ENCODE assay signal across 19 mouse cellular contexts in the genomic region with DNA sequence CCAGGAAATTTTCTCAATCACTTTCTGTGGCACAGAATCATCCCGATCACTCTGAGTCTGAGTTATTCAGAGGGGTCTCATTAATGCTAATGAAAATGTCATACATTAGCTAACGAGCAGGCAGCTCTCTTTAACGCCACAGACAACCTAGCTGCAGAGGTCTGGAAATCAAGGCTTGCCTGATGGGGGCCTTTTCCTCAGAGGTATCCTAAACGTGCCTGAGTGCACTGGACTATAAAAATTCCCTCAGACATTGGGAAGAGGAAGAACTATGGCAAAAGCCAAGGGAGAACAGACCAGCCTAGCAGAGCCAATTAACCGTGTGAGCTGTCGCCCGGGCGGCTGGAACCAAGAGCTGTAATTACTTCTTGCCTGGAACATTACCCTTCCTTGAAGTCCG.
DNase-seq lines count a peak whose midpoint lies in the region; ATAC-seq and TF ChIP-seq lines count a peak whose summit lies in the region.
"Had no signal": no experiment of that assay in that cellular context is flagged by ENCODE, and none has a peak within 500 bp of the region (broad histone marks: within the 10 kb centered on the region; RNA-seq: fewer than 3 reads in every experiment).

No protein-coding gene starts in this region.

- intact Hi-C loops in heart, postnatal 36 days (cut with DNase I), result no loop called here

- H3K36me3 ChIP-seq in hindbrain, embryonic 14.5 days (replicated peaks; ENCODE audit: control insufficient read depth, insufficient read depth), result no peaks in the 10 kb centered on the region
- no peaks in the 10 kb centered on the region for H3K36me3 ChIP-seq in hindbrain, embryonic 11.5 days (ENCODE audit: control insufficient read depth, insufficient read depth, low read length)
- no peaks in the 10 kb centered on the region for H3K36me3 ChIP-seq in midbrain, postnatal 0 days (ENCODE audit: insufficient read depth, low read length)
- H3K36me3 ChIP-seq in midbrain, embryonic 15.5 days (replicated peaks), result no peaks in the 10 kb centered on the region
- H3K36me3 ChIP-seq in forebrain, embryonic 15.5 days, result no peaks in the 10 kb centered on the region
- H3K36me3 ChIP-seq: liver, embryonic 12.5 days; midbrain, embryonic 13.5 days had no signal

- no peaks in the 10 kb centered on the region for H3K9me3 ChIP-seq in hindbrain, embryonic 14.5 days (ENCODE audit: control insufficient read depth, low read length)
- no peaks in the 10 kb centered on the region for H3K9me3 ChIP-seq in hindbrain, embryonic 11.5 days (ENCODE audit: control insufficient read depth, low read length)
- no peaks in the 10 kb centered on the region for H3K9me3 ChIP-seq in midbrain, postnatal 0 days (ENCODE audit: low read length)
- H3K9me3 ChIP-seq in midbrain, embryonic 15.5 days, result no peaks in the 10 kb centered on the region
- no peaks in the 10 kb centered on the region for H3K9me3 ChIP-seq in forebrain, embryonic 15.5 days
- H3K9me3 ChIP-seq: liver, embryonic 12.5 days; midbrain, embryonic 13.5 days had no signal

- no peak for DNase-seq in hindbrain, embryonic 14.5 days (ENCODE audit: low spot score)
- no peak for DNase-seq in hindbrain, embryonic 11.5 days (ENCODE audit: low spot score)
- peak; percentile 23 for DNase-seq in midbrain, postnatal 0 days (ENCODE audit: low spot score)
- DNase-seq in retina, embryonic 14.5 days (ENCODE audit: low spot score), result peak; percentile 65
- DNase-seq in heart, postnatal 36 days, result no peak
- no peak for DNase-seq in adrenal gland, postnatal 25 days
- DNase-seq: adrenal gland, postnatal 36 days; B cell, adult 2 months; gastrocnemius, postnatal 25 days; left cerebral cortex, postnatal 4 days; lung, embryonic 14.5 days; thymus, postnatal 25 days had no signal

- no peaks in the 10 kb centered on the region for H3K4me1 ChIP-seq in hindbrain, embryonic 14.5 days (replicated peaks; ENCODE audit: control insufficient read depth, insufficient read depth, low read length)
- H3K4me1 ChIP-seq in hindbrain, embryonic 11.5 days (replicated peaks; ENCODE audit: control insufficient read depth, insufficient read depth, low read length), result no peaks in the 10 kb centered on the region
- no peaks in the 10 kb centered on the region for H3K4me1 ChIP-seq in midbrain, postnatal 0 days (ENCODE audit: insufficient read depth, low read length)
- H3K4me1 ChIP-seq in midbrain, embryonic 15.5 days, result no peaks in the 10 kb centered on the region
- H3K4me1 ChIP-seq in forebrain, embryonic 15.5 days, result peaks cover 4% of the 10 kb centered on the region; the same call in 1 of the 2 replicates
- H3K4me1 ChIP-seq: liver, embryonic 12.5 days; midbrain, embryonic 13.5 days had no signal

- H3K27ac ChIP-seq in hindbrain, embryonic 14.5 days, result no peak overlapping the region
- H3K27ac ChIP-seq in hindbrain, embryonic 11.5 days (ENCODE audit: low read depth, low read length), result no peak overlapping the region
- no peak overlapping the region for H3K27ac ChIP-seq in midbrain, postnatal 0 days (ENCODE audit: low read depth, low read length)
- H3K27ac ChIP-seq in midbrain, embryonic 15.5 days, result no peak overlapping the region
- H3K27ac ChIP-seq in forebrain, embryonic 15.5 days (replicated peaks), result no peak overlapping the region
- H3K27ac ChIP-seq: liver, embryonic 12.5 days; macrophage; midbrain, embryonic 13.5 days; stomach, postnatal 0 days had no signal

- peak; percentile 64 for ATAC-seq in hindbrain, embryonic 14.5 days (ENCODE audit: low FRiP score)
- no peak for ATAC-seq in hindbrain, embryonic 11.5 days (ENCODE audit: low FRiP score)
- ATAC-seq in midbrain, postnatal 0 days (ENCODE audit: low FRiP score), result no peak
- ATAC-seq in midbrain, embryonic 15.5 days (replicated peaks), result no peak
- ATAC-seq in forebrain, embryonic 15.5 days (replicated peaks), result peak; percentile 40; the same call in 1 of the 2 replicates
- ATAC-seq: liver, embryonic 12.5 days; midbrain, embryonic 13.5 days had no signal

- no peaks in the 10 kb centered on the region for H3K27me3 ChIP-seq in hindbrain, embryonic 14.5 days (ENCODE audit: control insufficient read depth, insufficient read depth, low read length)
- H3K27me3 ChIP-seq in hindbrain, embryonic 11.5 days (ENCODE audit: control insufficient read depth, insufficient read depth, low read length), result no peaks in the 10 kb centered on the region
- H3K27me3 ChIP-seq in midbrain, postnatal 0 days (ENCODE audit: insufficient read depth, low read length), result no peaks in the 10 kb centered on the region
- H3K27me3 ChIP-seq in midbrain, embryonic 15.5 days (replicated peaks), result no peaks in the 10 kb centered on the region
- no peaks in the 10 kb centered on the region for H3K27me3 ChIP-seq in forebrain, embryonic 15.5 days
- H3K27me3 ChIP-seq: liver, embryonic 12.5 days; midbrain, embryonic 13.5 days had no signal

- H3K4me2 ChIP-seq in hindbrain, embryonic 14.5 days (replicated peaks), result no peak overlapping the region
- H3K4me2 ChIP-seq in hindbrain, embryonic 11.5 days (replicated peaks; ENCODE audit: low read depth, low read length), result no peak overlapping the region
- no peak overlapping the region for H3K4me2 ChIP-seq in midbrain, postnatal 0 days (ENCODE audit: low read depth, low read length, poor library complexity, severe bottlenecking)
- no peak overlapping the region for H3K4me2 ChIP-seq in midbrain, embryonic 15.5 days
- H3K4me2 ChIP-seq in forebrain, embryonic 15.5 days (replicated peaks), result no peak overlapping the region
- H3K4me2 ChIP-seq: liver, embryonic 12.5 days; lung, embryonic 14.5 days; midbrain, embryonic 13.5 days had no signal

- 50% methylated on average over 9 of the region's 9 CpGs for WGBS in hindbrain, embryonic 14.5 days
- 81% methylated on average over 9 of the region's 9 CpGs for WGBS in hindbrain, embryonic 11.5 days
- 65% methylated on average over 9 of the region's 9 CpGs for WGBS in midbrain, postnatal 0 days
- WGBS in midbrain, embryonic 15.5 days, result 51% methylated on average over 9 of the region's 9 CpGs
- WGBS in forebrain, embryonic 15.5 days, result 8% methylated on average over 9 of the region's 9 CpGs

- H3K9ac ChIP-seq in hindbrain, embryonic 14.5 days, result no peak overlapping the region
- no peak overlapping the region for H3K9ac ChIP-seq in hindbrain, embryonic 11.5 days (ENCODE audit: low read depth, low read length)
- H3K9ac ChIP-seq in midbrain, postnatal 0 days (replicated peaks; ENCODE audit: low read length, poor library complexity, severe bottlenecking), result no peak overlapping the region
- H3K9ac ChIP-seq in midbrain, embryonic 15.5 days, result no peak overlapping the region
- H3K9ac ChIP-seq in forebrain, embryonic 15.5 days (replicated peaks), result no peak overlapping the region
- H3K9ac ChIP-seq: liver, embryonic 12.5 days; lung, embryonic 14.5 days; midbrain, embryonic 13.5 days had no signal

- TF ChIP-seq CTCF in midbrain, postnatal 0 days (IDR thresholded peaks at IDR 0.05), result no peak

- no peak overlapping the region for H3K4me3 ChIP-seq in hindbrain, embryonic 14.5 days (replicated peaks; ENCODE audit: low read length)
- H3K4me3 ChIP-seq in hindbrain, embryonic 11.5 days (ENCODE audit: low read depth, low read length), result no peak overlapping the region
- H3K4me3 ChIP-seq in midbrain, postnatal 0 days (ENCODE audit: low read depth, low read length), result no peak overlapping the region
- no peak overlapping the region for H3K4me3 ChIP-seq in midbrain, embryonic 15.5 days
- no peak overlapping the region for H3K4me3 ChIP-seq in forebrain, embryonic 15.5 days
- H3K4me3 ChIP-seq: erythroblast, embryonic 14.5 days; liver, embryonic 12.5 days; midbrain, embryonic 13.5 days had no signal

Comparison
In these comparisons a context has a peak if more than half of its experiments do, and no peak if none do; other contexts are left out.
1. ATAC-seq: peak in hindbrain, embryonic 14.5 days (single experiment) and forebrain, embryonic 15.5 days (single experiment); none in hindbrain, embryonic 11.5 days (single experiment), midbrain, postnatal 0 days (single experiment) and midbrain, embryonic 15.5 days (single experiment).
2. DNase-seq: peak in midbrain, postnatal 0 days (single experiment) and retina, embryonic 14.5 days (single experiment); none in hindbrain, embryonic 14.5 days (single experiment), hindbrain, embryonic 11.5 days (single experiment), heart, postnatal 36 days (0 of 2) and adrenal gland, postnatal 25 days (single experiment).